Mouse (Mus musculus) MEL (cell line): Measurements from ENCODE around the gene Dctn5.

ENCODE experiments used
- CTCF ChIP-seq, 3 experiments: IDR thresholded peaks in 2 of 3; conservative IDR thresholded peaks in 1 of 3; 2 replicates each; pipeline ENCODE4 v1.5.1; 2011 to 2012; ENCODE audit warnings: low read length in 3 of 3, low read depth in 2 of 3, mild to moderate bottlenecking in 2 of 3, improper control_type of control experiment in 1 of 3, inconsistent platforms in 1 of 3, mixed read lengths in 1 of 3, moderate library complexity in 1 of 3; ENCODE audit not compliant: control insufficient read depth in 1 of 3, insufficient read depth in 1 of 3, poor library complexity in 1 of 3, severe bottlenecking in 1 of 3
- ELF1 ChIP-seq: IDR thresholded peaks from 2 replicates; pipeline ENCODE4 v1.6.1; 2014; ENCODE audit warnings: low read depth, mild to moderate bottlenecking, inconsistent platforms, low read length, improper control_type of control experiment, moderate library complexity
- MAX ChIP-seq: IDR thresholded peaks from 2 replicates; pipeline ENCODE4 v1.6.1; 2011; ENCODE audit warnings: low read length, improper control_type of control experiment
- NELFE ChIP-seq: IDR thresholded peaks from 2 replicates; pipeline ENCODE4 v1.6.1; 2011; ENCODE audit warnings: low read depth, low read length, improper control_type of control experiment
- POLR2AphosphoS2 ChIP-seq: IDR thresholded peaks from 2 replicates; pipeline ENCODE4 v1.6.1; 2011; ENCODE audit warnings: low read length, improper control_type of control experiment
- ZNF384 ChIP-seq: IDR thresholded peaks from 2 replicates; pipeline ENCODE4 v1.6.1; 2012; ENCODE audit warnings: low read depth, mild to moderate bottlenecking, inconsistent platforms, low read length, improper control_type of control experiment

GRCm38 (mm10) chr7:122163766-122164165 is 30.9 kb downstream of the Dctn5 start:
- TF ChIP-seq CTCF (IDR thresholded peaks at IDR 0.05 in 2 of 3, conservative IDR thresholded peaks at IDR 0.05 in 1 of 3; ENCODE audit: control insufficient read depth in 1 of 3, insufficient read depth in 1 of 3, low read depth in 2 of 3, low read length in 3 of 3, poor library complexity in 1 of 3, severe bottlenecking in 1 of 3) (no peak), ZNF384 (no peak), MAX (no peak), ELF1 (no peak), POLR2AphosphoS2 (no peak), NELFE (no peak)
